Mouse (Mus musculus): ENCODE data around the gene Hnrnpk. TPM values are rescaled to one million over a fixed set of nuclear protein-coding genes. Genes with fewer than 3 reads are reported as not detected.
A peak's percentile ranks its signal among the peaks of the same experiment; 100 is the strongest.
"Not testable (repeated sequence)": the region's sequence is repeated elsewhere in the genome, so short reads cannot be mapped to it uniquely, and the experiment has no call there.

Gene Hnrnpk
- total RNA-seq (2021): 100 to 1,000 TPM; 656 to 660 TPM

- not testable (repeated sequence) for DNase-seq (ENCODE audit: extremely low spot score in 1 of 2, low spot score in 1 of 2)
These were observed at the start of gene Hnrnpk for GRCm38 (mm10) chr13:58403243-58403642. Hnrnpk (minus strand) TSS chr13:58403343.

GRCm38 (mm10) chr13:58452246-58452645 is 49.1 kb upstream of the Hnrnpk start:
- no peak for DNase-seq (ENCODE audit: extremely low spot score in 1 of 2, low spot score in 1 of 2)

GRCm38 (mm10) chr13:58450459-58451182 is 47.5 kb upstream of the Hnrnpk start:
- no peak for DNase-seq (ENCODE audit: extremely low spot score in 1 of 2, low spot score in 1 of 2)

GRCm38 (mm10) chr13:58446541-58446940 is 43.4 kb upstream of the Hnrnpk start:
- no peak for DNase-seq (ENCODE audit: extremely low spot score in 1 of 2, low spot score in 1 of 2)

- DNase-seq (ENCODE audit: extremely low spot score in 1 of 2, low spot score in 1 of 2): no peak
These were observed 40.6 kb upstream of the Hnrnpk start for GRCm38 (mm10) chr13:58443787-58444186.

- DNase-seq (ENCODE audit: extremely low spot score in 1 of 2, low spot score in 1 of 2): no peak
These were observed 40.2 kb upstream of the Hnrnpk start for GRCm38 (mm10) chr13:58443326-58443725.

GRCm38 (mm10) chr13:58439716-58440115 is 36.6 kb upstream of the Hnrnpk start:
- DNase-seq (ENCODE audit: extremely low spot score in 1 of 2, low spot score in 1 of 2): no peak

- DNase-seq (ENCODE audit: extremely low spot score in 1 of 2, low spot score in 1 of 2): no peak
These were observed 20.0 kb upstream of the Hnrnpk start for GRCm38 (mm10) chr13:58423061-58423660.

- no peak for DNase-seq (ENCODE audit: extremely low spot score in 1 of 2, low spot score in 1 of 2)
These were observed 19.1 kb upstream of the Hnrnpk start for GRCm38 (mm10) chr13:58422242-58422641.

GRCm38 (mm10) chr13:58421026-58421425 is 17.9 kb upstream of the Hnrnpk start:
- no peak for DNase-seq (ENCODE audit: extremely low spot score in 1 of 2, low spot score in 1 of 2)

GRCm38 (mm10) chr13:58419266-58419665 is 16.1 kb upstream of the Hnrnpk start:
- no peak for DNase-seq (ENCODE audit: extremely low spot score in 1 of 2, low spot score in 1 of 2)

- no peak for DNase-seq (ENCODE audit: extremely low spot score in 1 of 2, low spot score in 1 of 2)
These were observed 15.5 kb upstream of the Hnrnpk start for GRCm38 (mm10) chr13:58418656-58419055.

GRCm38 (mm10) chr13:58415838-58416237 is 12.7 kb upstream of the Hnrnpk start:
- DNase-seq (ENCODE audit: extremely low spot score in 1 of 2, low spot score in 1 of 2): no peak

GRCm38 (mm10) chr13:58415374-58415773 is 12.2 kb upstream of the Hnrnpk start:
- DNase-seq (ENCODE audit: extremely low spot score in 1 of 2, low spot score in 1 of 2): no peak

- DNase-seq (ENCODE audit: extremely low spot score in 1 of 2, low spot score in 1 of 2): no peak
These were observed 7.9 kb upstream of the Hnrnpk start for GRCm38 (mm10) chr13:58411073-58411472.

- no peak for DNase-seq (ENCODE audit: extremely low spot score in 1 of 2, low spot score in 1 of 2)
These were observed 416 bp downstream of the Hnrnpk start for GRCm38 (mm10) chr13:58402744-58403110.

- DNase-seq (ENCODE audit: extremely low spot score in 1 of 2, low spot score in 1 of 2): peak; percentile 97 to 99
These were observed 970 bp downstream of the Hnrnpk start, which contains the start of gene Rmi1 for GRCm38 (mm10) chr13:58402003-58402743. Rmi1 (plus strand) TSS chr13:58402248.

- DNase-seq (ENCODE audit: extremely low spot score in 1 of 2, low spot score in 1 of 2): peak; percentile 61 to 70
These were observed 1.8 kb downstream of the Hnrnpk start for GRCm38 (mm10) chr13:58401135-58402002.

- DNase-seq (ENCODE audit: extremely low spot score in 1 of 2, low spot score in 1 of 2): no peak
These were observed 2.6 kb downstream of the Hnrnpk start for GRCm38 (mm10) chr13:58400576-58400975.

- no peak for DNase-seq (ENCODE audit: extremely low spot score in 1 of 2, low spot score in 1 of 2)
These were observed 5.5 kb downstream of the Hnrnpk start for GRCm38 (mm10) chr13:58397651-58398050.
